Mouse (Mus musculus) forebrain, postnatal 0 days (tissue): ENCODE results near the gene Stpg3. TPM values are rescaled to one million over a fixed set of nuclear protein-coding genes. Genes with fewer than 3 reads are reported as not detected.

Experiments
- ATAC-seq: fragments of 200-750 bp; cut with Nextera tagmentation; 2 replicates; pipeline ENCODE4 v1.8.0; 2017; ENCODE audit warnings: mild to moderate bottlenecking, moderate library complexity
- DNase-seq: peaks from one replicate; pipeline ENCODE4 v3.0.0-alpha.2; 2015
- H3K27ac ChIP-seq: fragments of 300-500 bp; sonication (generic); 2 replicates; pipeline ENCODE4 v1.5.1; 2014; ENCODE audit warnings: low read depth, mild to moderate bottlenecking, antibody characterized with exemption, low read length, moderate library complexity, mixed read lengths
- H3K27me3 ChIP-seq: fragments of 300-500 bp; sonication (generic); 2 replicates; pipeline ENCODE4 v1.6.1; 2014; ENCODE audit warnings: mild to moderate bottlenecking, low read length, mixed read lengths; ENCODE audit not compliant: insufficient read depth
- H3K36me3 ChIP-seq: fragments of 300-500 bp; sonication (generic); 2 replicates; pipeline ENCODE4 v1.6.1; 2014; ENCODE audit warnings: mild to moderate bottlenecking, moderate library complexity; ENCODE audit not compliant: insufficient read depth
- H3K4me1 ChIP-seq: fragments of 300-500 bp; sonication (generic); 2 replicates; pipeline ENCODE4 v1.6.1; 2014; ENCODE audit warnings: antibody characterized with exemption; ENCODE audit not compliant: insufficient read depth
- H3K4me2 ChIP-seq: fragments of 300-500 bp; sonication (generic); 2 replicates; pipeline ENCODE4 v1.6.1; 2014; ENCODE audit warnings: low read depth, mild to moderate bottlenecking, moderate library complexity
- H3K4me3 ChIP-seq: fragments of 300-500 bp; sonication (generic); 2 replicates; pipeline ENCODE4 v1.5.1; 2014; ENCODE audit warnings: low read depth, low read length, mixed read lengths
- H3K9ac ChIP-seq: fragments of 300-500 bp; sonication (generic); 2 replicates; pipeline ENCODE4 v1.6.1; 2014; ENCODE audit warnings: mild to moderate bottlenecking
- H3K9me3 ChIP-seq: fragments of 300-500 bp; sonication (generic); 2 replicates; pipeline ENCODE4 v1.6.1; 2016; ENCODE audit warnings: low read length
- CTCF ChIP-seq: sonication (generic); IDR thresholded peaks from 2 replicates; pipeline ENCODE4 v1.5.1; 2016; ENCODE audit warnings: antibody characterized with exemption, control low read depth, low read depth
- WGBS: fragments of 180-500 bp; shearing (Covaris S2); extraction: QIAGEN DNeasy Blood & Tissue Kit; methylation state at CpG from one replicate; pipeline ENCODE4 v1.1.7; 2014; 5-methylcytosine and 5-hydroxymethylcytosine counted together
- polyA plus RNA-seq: library from polyadenylated mRNA; unstranded; fragments of >200 nt; fragmentation: Nextera tagmentation; extraction: Ambion mirVana; gene quantifications from 2 replicates; pipeline ENCODE4 v1.2.1, GENCODE M21; 2015
- total RNA-seq: library from RNA; depleted of rRNA; stranded (reverse); fragments of >200 nt; gene quantifications from 2 replicates; pipeline ENCODE4 v1.2.3, GENCODE M21; 2014

The Stpg3 gene
- total and polyA plus RNA-seq, 2 experiments from 2014 or later: not detected

- TF ChIP-seq CTCF: no peak
- H3K4me2 ChIP-seq: peak overlapping the region; percentile 85
- no peaks in the 10 kb centered on the region for H3K9me3 ChIP-seq
- ATAC-seq (peak; percentile 42), DNase-seq (no peak)
- H3K9ac ChIP-seq: peak overlapping the region; percentile 90
- H3K27ac ChIP-seq: peak overlapping the region; percentile 88
- peaks cover 17% of the 10 kb centered on the region for H3K4me1 ChIP-seq
- peak overlapping the region; percentile 91 for H3K4me3 ChIP-seq
- under 1% methylated on average over 24 of the region's 24 CpGs for WGBS
- H3K36me3 ChIP-seq: peaks cover 19% of the 10 kb centered on the region
- no peaks in the 10 kb centered on the region for H3K27me3 ChIP-seq
Measured at GRCm38 (mm10) chr2:25210686-25211085, 3.8 kb downstream of the Stpg3 start.

- WGBS: 85% methylated on average over 1 of the region's 1 CpGs
- H3K9me3 ChIP-seq: no peaks in the 10 kb centered on the region
- no peak for TF ChIP-seq CTCF
- no peak for ATAC-seq
- no peak overlapping the region for H3K27ac ChIP-seq
- H3K9ac ChIP-seq: no peak overlapping the region
- no peak for DNase-seq
- peaks cover 17% of the 10 kb centered on the region for H3K4me1 ChIP-seq
- H3K27me3 ChIP-seq: no peaks in the 10 kb centered on the region
- no peak overlapping the region for H3K4me2 ChIP-seq
- peaks cover 43% of the 10 kb centered on the region for H3K36me3 ChIP-seq
- H3K4me3 ChIP-seq: no peak overlapping the region
Measured at GRCm38 (mm10) chr2:25207593-25207992, 6.8 kb downstream of the Stpg3 start.

- DNase-seq: no peak
- Histone ChIP-seq H3K9me3 (no peaks in the 10 kb centered on the region), H3K27me3 (no peaks in the 10 kb centered on the region), H3K36me3 (peaks cover 79% of the 10 kb centered on the region), H3K4me2 (no peak overlapping the region), H3K4me1 (0 out of 2 replicates have a peak, but pooled peaks cover 4% of the 10 kb centered on the region), H3K9ac (no peak overlapping the region), H3K4me3 (no peak overlapping the region), H3K27ac (no peak overlapping the region)
- peak; percentile 38; the same call in 1 of the 2 replicates for TF ChIP-seq CTCF
- no peak; the same call in 1 of the 2 replicates for ATAC-seq
- 62% methylated on average over 4 of the region's 4 CpGs for WGBS
Measured at GRCm38 (mm10) chr2:25203631-25204214, 10.7 kb downstream of the Stpg3 start.

GRCm38 (mm10) chr2:25200631-25201030, 13.8 kb downstream of the Stpg3 start:
- Histone ChIP-seq H3K4me2 (no peak overlapping the region), H3K9ac (no peak overlapping the region), H3K4me1 (no peaks in the 10 kb centered on the region), H3K9me3 (no peaks in the 10 kb centered on the region), H3K36me3 (peaks cover 69% of the 10 kb centered on the region), H3K27ac (no peak overlapping the region), H3K27me3 (peaks cover 6% of the 10 kb centered on the region; the same call in 1 of the 2 replicates), H3K4me3 (no peak overlapping the region)
- ATAC-seq (no peak), DNase-seq (no peak)
- no peak for TF ChIP-seq CTCF
- WGBS: 94% methylated on average over 2 of the region's 2 CpGs

GRCm38 (mm10) chr2:25197946-25198345, 16.5 kb downstream of the Stpg3 start:
- peaks cover 49% of the 10 kb centered on the region for H3K36me3 ChIP-seq
- H3K4me1 ChIP-seq: no peaks in the 10 kb centered on the region
- ATAC-seq: no peak
- no peak overlapping the region for H3K4me2 ChIP-seq
- H3K27ac ChIP-seq: no peak overlapping the region
- DNase-seq: no peak
- peaks cover 6% of the 10 kb centered on the region; the same call in 1 of the 2 replicates for H3K27me3 ChIP-seq
- no peak for TF ChIP-seq CTCF
- no peak overlapping the region for H3K9ac ChIP-seq
- H3K4me3 ChIP-seq: no peak overlapping the region
- no peaks in the 10 kb centered on the region for H3K9me3 ChIP-seq

GRCm38 (mm10) chr2:25197191-25197590, 17.2 kb downstream of the Stpg3 start:
- 19% methylated on average over 2 of the region's 2 CpGs for whole genome bisulfite sequencing
- Histone ChIP-seq H3K36me3 (peaks cover 42% of the 10 kb centered on the region), H3K27ac (no peak overlapping the region), H3K4me3 (no peak overlapping the region), H3K9me3 (no peaks in the 10 kb centered on the region), H3K9ac (no peak overlapping the region), H3K4me1 (no peaks in the 10 kb centered on the region), H3K27me3 (peaks cover 6% of the 10 kb centered on the region; the same call in 1 of the 2 replicates), H3K4me2 (no peak overlapping the region)
- DNase-seq (no peak), ATAC-seq (no peak)
- TF ChIP-seq CTCF: no peak

GRCm38 (mm10) chr2:25196172-25196954, 18.1 kb downstream of the Stpg3 start, which contains the start of gene Tor4a:
TSS of gene Tor4a (minus strand) at chr2:25196886.
- no peaks in the 10 kb centered on the region for H3K9me3 ChIP-seq
- H3K36me3 ChIP-seq: peaks cover 35% of the 10 kb centered on the region
- no peaks in the 10 kb centered on the region for H3K4me1 ChIP-seq
- H3K9ac ChIP-seq: no peak within 1 kb of the TSS
- no peak for TF ChIP-seq CTCF
- DNase-seq (no peak), ATAC-seq (no peak)
- no peak within 1 kb of the TSS for H3K4me3 ChIP-seq
- H3K27me3 ChIP-seq: peaks cover 6% of the 10 kb centered on the region; the same call in 1 of the 2 replicates
- no peak within 1 kb of the TSS for H3K4me2 ChIP-seq
- 21% methylated on average over 8 of the region's 8 CpGs for WGBS
- no peak within 1 kb of the TSS for H3K27ac ChIP-seq
